Mouse (Mus musculus): ENCODE measurements around the gene Gm3776. TPM values are rescaled to one million over a fixed set of nuclear protein-coding genes. Genes with fewer than 3 reads are reported as not detected.

Gene Gm3776
- polyA plus RNA-seq (2012; rRNA removed), result not detected in 2 replicates

DNA sequence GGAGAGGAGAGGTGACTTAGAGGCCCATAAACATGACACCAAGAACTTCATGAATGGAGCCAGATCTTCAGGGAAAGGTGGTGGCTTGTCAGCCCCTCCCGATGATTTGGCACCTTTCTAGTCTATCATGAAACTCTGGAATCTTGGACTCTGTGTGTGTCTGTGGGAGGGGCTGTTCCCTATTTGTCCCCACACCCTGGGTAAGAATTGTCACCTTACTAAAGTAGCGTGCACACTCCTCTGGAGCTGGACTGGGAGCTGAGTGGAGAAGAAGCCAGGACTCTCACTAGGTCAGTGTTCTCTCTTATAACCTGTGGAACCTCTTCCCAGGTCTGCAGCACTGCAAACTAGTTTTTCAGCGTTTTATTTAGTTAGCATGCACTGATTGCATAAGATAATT lies at the start of gene Gm3776:
Gene Gm3776, plus strand, starts transcription at position 216 of the 400 bp plus-strand sequence.

DNA sequence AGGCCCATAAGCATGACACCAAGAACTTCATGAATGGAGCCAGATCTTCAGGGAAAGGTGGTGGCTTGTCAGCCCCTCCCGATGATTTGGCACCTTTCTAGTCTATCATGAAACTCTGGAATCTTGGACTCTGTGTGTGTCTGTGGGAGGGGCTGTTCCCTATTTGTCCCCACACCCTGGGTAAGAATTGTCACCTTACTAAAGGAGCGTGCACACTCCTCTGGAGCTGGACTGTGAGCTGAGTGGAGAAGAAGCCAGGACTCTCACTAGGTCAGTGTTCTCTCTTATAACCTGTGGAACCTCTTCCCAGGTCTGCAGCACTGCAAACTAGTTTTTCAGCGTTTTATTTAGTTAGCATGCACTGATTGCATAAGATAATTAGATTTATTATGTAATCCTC lies 26.5 kb upstream of the Gm3776 start, which contains the start of gene Gsta1:
Gene Gsta1, plus strand, starts transcription at position 196 of the 400 bp plus-strand sequence.

DNA sequence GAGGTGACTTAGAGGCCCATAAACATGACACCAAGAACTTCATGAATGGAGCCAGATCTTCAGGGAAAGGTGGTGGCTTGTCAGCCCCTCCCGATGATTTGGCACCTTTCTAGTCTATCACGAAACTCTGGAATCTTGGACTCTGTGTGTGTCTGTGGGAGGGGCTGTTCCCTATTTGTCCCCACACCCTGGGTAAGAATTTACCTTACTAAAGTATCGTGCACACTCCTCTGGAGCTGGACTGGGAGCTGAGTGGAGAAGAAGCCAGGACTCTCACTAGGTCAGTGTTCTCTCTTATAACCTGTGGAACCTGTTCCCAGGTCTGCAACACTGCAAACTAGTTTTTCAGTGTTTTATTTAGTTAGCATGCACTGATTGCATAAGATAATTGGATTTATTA lies 32.8 kb downstream of the Gm3776 start, which contains the start of gene Gm10639:
Gene Gm10639, plus strand, starts transcription at position 201 of the 400 bp plus-strand sequence.

GRCm38 (mm10) chr9:78314696-78315095 lies 57.8 kb downstream of the Gm3776 start, which contains the start of gene Omt2a:
Gene Omt2a (minus strand): TSS chr9:78314796.

Other genes with a start within 250 kb of the Gm3776 start
- not detected in 2 replicates for gene Gcm1, start 205.2 kb upstream of the Gm3776 start, polyA plus RNA-seq (2012; rRNA removed)
- gene Fbxo9, start 148.1 kb upstream of the Gm3776 start, polyA plus RNA-seq (2012; rRNA removed), result 64.4 and 67.6 TPM in 2 replicates
- gene Ick, start 147.9 kb upstream of the Gm3776 start, polyA plus RNA-seq (2012; rRNA removed), result 35.5 and 37.3 TPM in 2 replicates
- 19.0 and 26.6 TPM in 2 replicates for gene Gsta4, start 74.4 kb upstream of the Gm3776 start, polyA plus RNA-seq (2012; rRNA removed)
- 0.15 TPM in 1 of 2 replicates, not detected in the other for gene Gsta1, start 26.5 kb upstream of the Gm3776 start, polyA plus RNA-seq (2012; rRNA removed)
- gene Gm10639, start 32.8 kb downstream of the Gm3776 start, polyA plus RNA-seq (2012; rRNA removed), result not detected in 2 replicates
- not detected in 2 replicates for gene Omt2a, start 57.7 kb downstream of the Gm3776 start, polyA plus RNA-seq (2012; rRNA removed)
- not detected in 2 replicates for gene Omt2b, start 70.5 kb downstream of the Gm3776 start, polyA plus RNA-seq (2012; rRNA removed)
- 0.45 TPM in 1 of 2 replicates, not detected in the other for gene Gsta2, start 98.7 kb downstream of the Gm3776 start, polyA plus RNA-seq (2012; rRNA removed)
- gene Dppa5a, start 111.0 kb downstream of the Gm3776 start, polyA plus RNA-seq (2012; rRNA removed), result 2.7 and 3.9 TPM in 2 replicates
- 4.0 and 4.2 TPM in 2 replicates for gene Ooep, start 121.6 kb downstream of the Gm3776 start, polyA plus RNA-seq (2012; rRNA removed)
- 0.45 and 0.70 TPM in 2 replicates for gene Ddx43, start 138.6 kb downstream of the Gm3776 start, polyA plus RNA-seq (2012; rRNA removed)
- gene Cgas, start 186.1 kb downstream of the Gm3776 start, polyA plus RNA-seq (2012; rRNA removed), result 1.0 and 1.4 TPM in 2 replicates
- 22.5 and 24.9 TPM in 2 replicates for gene Mto1, start 191.1 kb downstream of the Gm3776 start, polyA plus RNA-seq (2012; rRNA removed)
- 0.36 and 0.55 TPM in 2 replicates for gene Gm17324, start 191.7 kb downstream of the Gm3776 start, polyA plus RNA-seq (2012; rRNA removed)
- gene Eef1a1, start 232.0 kb downstream of the Gm3776 start, polyA plus RNA-seq (2012; rRNA removed), result 7,481 and 7,611 TPM in 2 replicates